Mouse (Mus musculus) forebrain, embryonic 10.5 days (tissue): ENCODE data around the gene Doc2b. TPM values are rescaled to one million over a fixed set of nuclear protein-coding genes. Genes with fewer than 3 reads are reported as not detected.

Experiments
- DNase-seq: peaks from one replicate; pipeline ENCODE4 v3.0.0-alpha.2; 2017; ENCODE audit warnings: low spot score; ENCODE audit errors: extremely low spot score
- H3K27ac ChIP-seq: fragments of 300-500 bp; sonication (generic); 2 replicates; pipeline ENCODE4 v1.5.1; 2016; ENCODE audit warnings: mild to moderate bottlenecking
- H3K27me3 ChIP-seq: fragments of 300-500 bp; sonication (generic); 2 replicates; pipeline ENCODE4 v1.6.1; 2016; ENCODE audit warnings: mild to moderate bottlenecking; ENCODE audit not compliant: poor library complexity, severe bottlenecking
- H3K36me3 ChIP-seq: fragments of 300-500 bp; sonication (generic); replicated peaks from 2 replicates; pipeline ENCODE4 v1.6.1; 2016; ENCODE audit warnings: mild to moderate bottlenecking, moderate library complexity
- H3K4me1 ChIP-seq: fragments of 300-500 bp; sonication (generic); 2 replicates; pipeline ENCODE4 v1.6.1; 2016
- H3K4me3 ChIP-seq: fragments of 300-500 bp; sonication (generic); 2 replicates; pipeline ENCODE4 v1.5.1; 2016; ENCODE audit warnings: mild to moderate bottlenecking, moderate library complexity
- H3K9me3 ChIP-seq: fragments of 300-500 bp; sonication (generic); 2 replicates; pipeline ENCODE4 v1.6.1; 2016; ENCODE audit warnings: mild to moderate bottlenecking, moderate library complexity
- WGBS: fragments of 180-500 bp; shearing (Covaris S2); methylation state at CpG from one replicate; pipeline ENCODE4 v1.1.7; 2016; 5-methylcytosine and 5-hydroxymethylcytosine counted together
- polyA plus RNA-seq: library from polyadenylated mRNA; unstranded; fragments of >200 nt; fragmentation: Nextera tagmentation; extraction: Ambion mirVana; gene quantifications from 2 replicates; pipeline ENCODE4 v1.2.1, GENCODE M21; 2016

Doc2b gene
- polyA plus RNA-seq, 1 experiment from 2014 or later: 0.17 TPM

DNA sequence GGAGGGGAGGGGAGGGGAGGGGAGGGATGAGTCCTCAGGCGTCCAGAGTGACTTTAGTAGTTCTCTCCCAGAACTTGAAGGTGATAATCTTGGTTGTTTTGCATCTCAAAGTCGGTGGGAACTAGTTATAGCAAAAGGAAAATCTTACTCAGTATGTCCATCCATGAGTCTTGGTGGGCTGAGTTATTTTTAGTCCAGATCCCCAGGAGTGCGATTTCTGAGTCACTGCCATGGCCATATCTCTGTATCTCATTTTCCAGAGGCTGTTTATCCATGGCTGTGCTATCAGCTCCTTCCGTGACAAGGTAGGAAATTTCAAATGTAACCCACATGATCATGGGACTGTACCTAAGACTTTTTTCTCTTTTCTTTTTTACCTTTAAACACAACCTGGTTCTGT is 73.5 kb downstream of the Doc2b start:
- Histone ChIP-seq H3K27me3 (no peaks in the 10 kb centered on the region), H3K4me3 (no peak overlapping the region), H3K9me3 (peaks cover 13% of the 10 kb centered on the region; the same call in 1 of the 2 replicates), H3K27ac (no peak overlapping the region), H3K36me3 (no peaks in the 10 kb centered on the region), H3K4me1 (no peaks in the 10 kb centered on the region)
- DNase-seq: no peak
- 58% methylated on average over 4 of the region's 4 CpGs for WGBS

Other genes starting within 250 kb of the Doc2b start
- 59.2 and 61.9 TPM in 2 replicates for gene Pitpna, start 208.0 kb downstream of the Doc2b start, polyA plus RNA-seq
- 14.1 and 16.0 TPM in 2 replicates for gene Inpp5k, start 165.1 kb downstream of the Doc2b start, polyA plus RNA-seq
- 16.6 and 17.6 TPM in 2 replicates for gene Myo1c, start 145.5 kb downstream of the Doc2b start, polyA plus RNA-seq
- gene Crk, start 116.8 kb downstream of the Doc2b start, polyA plus RNA-seq: 122 and 130 TPM in 2 replicates
- gene Ywhae, start 63.2 kb downstream of the Doc2b start, polyA plus RNA-seq: 1,332 and 1,366 TPM in 2 replicates
- 2.1 and 2.9 TPM in 2 replicates for gene Rph3al, start 142.4 kb upstream of the Doc2b start, polyA plus RNA-seq
- 0.23 and 0.62 TPM in 2 replicates for gene 1700016K19Rik, start 203.9 kb upstream of the Doc2b start, polyA plus RNA-seq
- gene Rflnb, start 231.7 kb upstream of the Doc2b start, polyA plus RNA-seq: 15.4 and 16.8 TPM in 2 replicates